Mouse (Mus musculus): ENCODE data around the gene Dnase1l1. TPM values are rescaled to one million over a fixed set of nuclear protein-coding genes. Genes with fewer than 3 reads are reported as not detected.

Dnase1l1 gene
- polyA plus RNA-seq, 1 experiment from 2014 or later: 5.0 TPM

- Histone ChIP-seq H3K4me3 (peak overlapping the region; percentile 68), H3K9me3 (replicated peaks) (no peaks in the 10 kb centered on the region), H3K27me3 (ENCODE audit: low read depth, poor library complexity, severe bottlenecking) (peaks cover 34% of the 10 kb centered on the region), H3K27ac (peak overlapping the region; percentile 84), H3K4me1 (peaks cover 14% of the 10 kb centered on the region), H3K36me3 (peaks cover 2% of the 10 kb centered on the region)
- no peak for DNase-seq (ENCODE audit: low spot score)
- 37% methylated on average over 5 of the region's 5 CpGs for WGBS
These were observed 928 bp upstream of the Dnase1l1 start for GRCm38 (mm10) chrX:74283092-74283437.

DNA sequence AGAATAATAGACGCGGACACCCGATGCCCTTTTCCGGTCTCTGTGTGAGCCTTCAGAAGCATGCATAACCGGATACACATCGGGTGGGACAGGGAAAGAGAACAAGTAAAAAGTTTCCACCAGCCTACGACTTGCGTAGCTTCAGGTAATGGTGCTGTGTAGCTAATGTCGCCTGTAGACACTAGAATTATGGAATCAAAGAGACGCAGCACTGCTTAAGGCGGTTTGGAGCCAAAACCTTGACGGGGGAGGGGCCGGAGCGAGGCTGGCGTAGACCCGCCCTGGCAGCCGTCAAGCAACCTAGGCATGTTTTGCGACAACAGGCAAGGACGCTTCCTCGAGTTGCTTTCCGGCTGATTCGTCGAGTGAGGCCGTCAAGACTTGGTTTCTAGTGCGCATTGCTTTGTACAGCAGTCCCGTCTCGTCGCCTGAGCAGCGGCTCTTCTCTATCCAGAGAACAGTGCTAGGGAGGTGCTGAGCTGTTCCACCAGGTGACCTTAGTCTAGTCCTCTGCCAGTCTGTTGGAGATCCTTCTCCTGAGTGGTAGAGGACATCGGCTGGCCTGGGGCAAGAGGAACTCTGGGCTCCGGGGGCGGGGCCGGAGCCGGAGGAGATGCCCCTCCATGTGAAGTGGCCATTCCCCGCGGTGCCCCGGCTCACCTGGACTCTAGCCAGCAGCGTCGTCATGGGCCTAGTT is 406 bp upstream of the Dnase1l1 start:
- Histone ChIP-seq H3K27ac (peak overlapping the region; percentile 84), H3K4me3 (peak overlapping the region; percentile 68), H3K27me3 (ENCODE audit: low read depth, poor library complexity, severe bottlenecking) (peaks cover 34% of the 10 kb centered on the region), H3K36me3 (no peaks in the 10 kb centered on the region), H3K9me3 (replicated peaks) (no peaks in the 10 kb centered on the region), H3K4me1 (peaks cover 14% of the 10 kb centered on the region)
- DNase-seq (ENCODE audit: low spot score): peak; percentile 80
- WGBS: 19% methylated on average over 39 of the region's 39 CpGs

- Histone ChIP-seq H3K27ac (peak overlapping the region; percentile 84), H3K9me3 (replicated peaks) (no peaks in the 10 kb centered on the region), H3K4me1 (peaks cover 14% of the 10 kb centered on the region), H3K4me3 (peak overlapping the region; percentile 68), H3K27me3 (ENCODE audit: low read depth, poor library complexity, severe bottlenecking) (peaks cover 34% of the 10 kb centered on the region), H3K36me3 (no peaks in the 10 kb centered on the region)
- 13% methylated on average over 14 of the region's 14 CpGs for WGBS
- DNase-seq (ENCODE audit: low spot score): no peak
These were observed 951 bp downstream of the Dnase1l1 start for GRCm38 (mm10) chrX:74281041-74281731.

GRCm38 (mm10) chrX:74277916-74278315 is 4.2 kb downstream of the Dnase1l1 start:
- DNase-seq (ENCODE audit: low spot score): no peak
- peaks cover 4% of the 10 kb centered on the region; the same call in 1 of the 2 replicates for H3K36me3 ChIP-seq
- 74% methylated on average over 8 of the region's 8 CpGs for WGBS

DNA sequence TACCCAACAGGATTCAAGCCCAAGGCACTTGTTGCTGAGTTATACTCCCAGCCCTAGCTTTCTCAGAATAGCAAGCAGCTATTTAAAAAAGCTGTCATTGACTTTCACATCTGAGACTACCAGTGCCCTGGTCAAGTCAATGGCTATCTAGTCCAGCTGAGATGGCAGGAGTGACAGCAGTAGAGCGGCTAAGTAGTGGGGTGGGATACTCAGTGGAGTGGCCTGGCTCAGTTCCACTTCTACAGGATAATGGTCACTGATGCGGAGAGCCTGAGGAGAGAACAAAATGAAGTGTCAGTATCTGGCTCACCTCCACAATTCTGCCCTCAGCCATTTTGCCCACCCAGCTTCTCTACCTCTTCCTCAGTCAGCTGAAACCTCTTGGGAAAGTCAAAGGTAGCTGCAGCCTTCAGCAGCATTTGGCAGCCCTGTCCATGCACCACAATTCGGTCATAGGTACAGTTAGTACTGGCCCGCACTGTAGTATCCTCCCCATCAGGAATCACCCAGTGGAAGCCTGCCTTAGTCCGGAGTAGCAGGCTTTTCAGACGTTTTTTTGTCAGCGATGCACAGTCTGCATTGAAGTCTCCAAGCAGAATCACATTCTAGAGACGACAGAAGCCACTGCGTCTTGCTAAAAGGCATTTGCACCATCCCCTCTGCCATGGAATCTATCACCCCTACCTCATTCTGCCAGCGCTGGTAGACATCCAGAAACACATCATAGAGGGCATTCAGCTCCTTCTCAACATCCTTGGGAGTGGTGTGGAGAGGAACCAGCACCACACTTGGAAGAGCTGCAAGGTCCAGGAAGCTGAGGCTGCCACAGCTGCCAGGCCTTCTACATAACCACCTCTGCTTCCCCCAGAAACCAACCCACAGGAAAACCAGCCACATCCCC is 8.5 kb downstream of the Dnase1l1 start:
- Histone ChIP-seq H3K27ac (no peak overlapping the region), H3K27me3 (ENCODE audit: low read depth, poor library complexity, severe bottlenecking) (peaks cover 7% of the 10 kb centered on the region; the same call in 1 of the 2 replicates), H3K36me3 (peaks cover 14% of the 10 kb centered on the region), H3K9me3 (replicated peaks) (no peaks in the 10 kb centered on the region), H3K4me1 (0 out of 2 replicates have a peak, but pooled peaks cover 3% of the 10 kb centered on the region), H3K4me3 (no peak overlapping the region)
- 25% methylated on average over 10 of the region's 10 CpGs for WGBS
- peak; percentile 35 for DNase-seq (ENCODE audit: low spot score)

More at GRCm38 (mm10) chrX:74277916-74278315, 4.2 kb downstream of the Dnase1l1 start:
- Histone ChIP-seq H3K4me1 (peaks cover 4% of the 10 kb centered on the region; the same call in 1 of the 2 replicates), H3K27ac (no peak overlapping the region), H3K9me3 (replicated peaks) (no peaks in the 10 kb centered on the region), H3K4me3 (no peak overlapping the region), H3K27me3 (ENCODE audit: low read depth, poor library complexity, severe bottlenecking) (peaks cover 23% of the 10 kb centered on the region)

DNA sequence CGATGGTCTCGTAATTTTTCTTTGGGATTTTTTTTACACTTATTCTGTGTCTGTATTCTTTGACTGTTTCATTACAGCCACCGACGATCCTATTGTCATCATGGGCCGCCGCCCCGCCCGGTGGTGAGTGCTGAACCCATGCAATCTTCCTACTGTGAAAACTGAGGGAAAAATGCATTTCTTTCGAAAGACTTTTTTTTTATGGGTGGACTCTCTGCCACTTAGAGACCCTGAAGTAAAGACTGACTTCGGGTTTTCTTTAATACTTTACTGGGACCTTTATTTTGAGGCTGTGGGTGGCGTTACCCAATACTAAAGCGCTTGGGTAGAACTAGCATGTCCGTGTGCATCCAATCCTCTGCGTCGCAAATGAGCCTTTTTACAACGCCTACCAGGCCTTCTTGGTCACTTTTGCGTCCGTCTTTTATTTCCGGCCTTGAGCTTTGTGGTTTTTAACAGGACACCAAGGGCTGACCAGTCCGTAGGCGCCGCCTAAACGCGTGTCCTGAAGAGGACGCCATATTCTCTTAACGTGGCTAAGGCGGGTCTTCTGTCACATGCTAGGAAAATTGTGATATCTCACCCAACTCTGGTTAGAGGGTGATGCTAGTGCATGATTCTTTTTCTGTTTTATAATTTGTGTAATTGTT is 11.1 kb downstream of the Dnase1l1 start:
- 10% methylated on average over 27 of the region's 27 CpGs for WGBS
- peak; percentile 46 for DNase-seq (ENCODE audit: low spot score)
- Histone ChIP-seq H3K4me1 (0 out of 2 replicates have a peak, but pooled peaks cover 3% of the 10 kb centered on the region), H3K36me3 (peaks cover 14% of the 10 kb centered on the region), H3K27ac (peak overlapping the region; percentile 83), H3K27me3 (ENCODE audit: low read depth, poor library complexity, severe bottlenecking) (peaks cover 7% of the 10 kb centered on the region; the same call in 1 of the 2 replicates), H3K9me3 (replicated peaks) (no peaks in the 10 kb centered on the region), H3K4me3 (peak overlapping the region; percentile 59)

DNA sequence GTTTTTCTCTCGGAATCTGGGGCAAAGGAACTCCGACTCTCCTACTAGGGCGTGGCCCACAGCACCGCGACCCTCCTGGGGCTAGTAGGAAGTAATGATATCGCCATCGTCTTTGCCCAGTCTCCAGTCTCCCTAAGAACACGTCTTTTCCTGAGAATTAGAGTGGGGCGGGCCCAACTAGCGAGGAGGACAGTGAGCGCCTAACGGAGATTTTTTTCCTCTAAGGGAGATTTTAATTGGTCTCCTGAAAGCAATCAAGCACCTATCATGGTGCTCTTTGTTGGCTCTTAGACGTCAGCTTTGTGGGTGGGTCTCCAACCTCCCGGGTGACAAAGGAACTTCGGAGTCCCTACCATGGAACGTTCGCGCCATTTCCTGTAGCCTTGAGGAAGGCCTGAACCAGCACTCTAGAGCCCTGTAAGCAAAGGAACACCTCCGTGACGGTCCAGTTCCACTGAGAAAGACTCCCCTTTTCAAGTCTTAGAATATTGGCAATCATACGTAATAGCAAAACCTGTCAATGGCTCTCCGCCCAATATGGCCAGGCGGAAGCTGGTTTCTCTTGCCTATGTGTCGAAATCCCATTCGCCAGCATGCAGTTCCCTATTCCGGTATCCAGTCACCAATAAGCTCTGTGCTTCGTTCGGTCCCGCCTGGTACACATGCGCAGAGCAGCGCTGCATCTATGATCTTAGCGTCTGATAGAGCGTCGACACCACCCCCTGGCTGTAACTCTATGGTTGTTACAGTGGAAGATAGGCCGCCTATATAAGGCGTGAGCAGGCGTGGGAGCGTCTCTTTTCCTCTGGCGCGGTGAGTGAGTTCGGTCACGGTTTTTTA is 11.9 kb downstream of the Dnase1l1 start, which contains the start of gene Rpl10:
Gene Rpl10 (plus strand): TSS at position 751 of the 840 bp plus-strand sequence.
- 11% methylated on average over 42 of the region's 42 CpGs for WGBS
- Histone ChIP-seq H3K27ac (peak within 1 kb of the TSS; percentile 94), H3K27me3 (ENCODE audit: low read depth, poor library complexity, severe bottlenecking) (peaks cover 8% of the 10 kb centered on the region; the same call in 1 of the 2 replicates), H3K9me3 (replicated peaks) (no peaks in the 10 kb centered on the region), H3K4me3 (peak within 1 kb of the TSS; percentile 59), H3K4me1 (0 out of 2 replicates have a peak, but pooled peaks cover 3% of the 10 kb centered on the region), H3K36me3 (peaks cover 14% of the 10 kb centered on the region)
- peak; percentile 85 for DNase-seq (ENCODE audit: low spot score)

DNA sequence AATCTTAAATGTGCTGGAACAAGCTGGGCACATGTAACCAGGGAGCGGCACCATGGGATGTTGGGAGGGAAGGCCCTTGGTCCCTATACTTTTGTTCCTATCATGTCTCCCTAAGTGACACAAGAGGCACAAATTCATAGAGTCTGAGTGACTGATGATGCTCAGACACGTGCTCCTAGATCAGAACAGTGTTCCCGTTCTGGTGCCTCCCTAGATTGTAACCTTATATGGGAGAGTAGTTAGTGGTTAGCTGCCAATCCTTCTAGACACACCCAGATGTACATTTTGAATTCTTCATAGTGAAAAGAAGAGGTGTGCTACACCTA is 12.4 kb downstream of the Dnase1l1 start:
- Histone ChIP-seq H3K9me3 (replicated peaks) (no peaks in the 10 kb centered on the region), H3K27ac (peak overlapping the region; percentile 94), H3K36me3 (peaks cover 14% of the 10 kb centered on the region), H3K4me1 (0 out of 2 replicates have a peak, but pooled peaks cover 3% of the 10 kb centered on the region), H3K27me3 (ENCODE audit: low read depth, poor library complexity, severe bottlenecking) (peaks cover 11% of the 10 kb centered on the region; the same call in 1 of the 2 replicates), H3K4me3 (peak overlapping the region; percentile 59)
- WGBS: 17% methylated on average over 3 of the region's 3 CpGs
- peak; percentile 35 for DNase-seq (ENCODE audit: low spot score)

DNA sequence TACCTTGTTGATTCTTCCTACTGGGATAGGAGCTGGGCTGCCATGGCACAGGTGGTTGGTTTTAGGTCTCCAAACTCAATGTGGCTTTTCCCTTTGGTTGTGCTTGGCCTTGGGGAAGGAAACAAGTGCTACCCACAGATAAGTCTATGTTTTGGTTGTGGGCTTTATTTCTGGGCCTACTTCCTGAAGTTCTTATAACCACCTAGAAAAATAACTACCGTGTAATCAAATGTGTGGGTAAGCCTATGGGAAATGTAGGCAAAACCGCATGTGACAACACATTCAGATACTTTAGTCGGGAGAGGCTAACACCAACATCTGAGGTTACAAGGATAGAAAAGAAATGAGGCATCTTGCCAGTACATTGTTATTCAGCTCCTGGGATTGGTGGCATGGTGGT is 24.4 kb downstream of the Dnase1l1 start:
- no peak overlapping the region for H3K27ac ChIP-seq
- H3K27me3 ChIP-seq (ENCODE audit: low read depth, poor library complexity, severe bottlenecking): peaks cover 5% of the 10 kb centered on the region; the same call in 1 of the 2 replicates
- H3K36me3 ChIP-seq: peaks cover 37% of the 10 kb centered on the region
- H3K9me3 ChIP-seq (replicated peaks): no peaks in the 10 kb centered on the region
- no peak overlapping the region for H3K4me3 ChIP-seq
- WGBS: 100% methylated on average over 3 of the region's 3 CpGs
- DNase-seq (ENCODE audit: low spot score): no peak
- H3K4me1 ChIP-seq: peaks cover 4% of the 10 kb centered on the region

- Histone ChIP-seq H3K27ac (peak overlapping the region; percentile 91), H3K4me1 (peaks cover 4% of the 10 kb centered on the region), H3K27me3 (ENCODE audit: low read depth, poor library complexity, severe bottlenecking) (peaks cover 13% of the 10 kb centered on the region; the same call in 1 of the 2 replicates), H3K9me3 (replicated peaks) (no peaks in the 10 kb centered on the region), H3K36me3 (peaks cover 34% of the 10 kb centered on the region), H3K4me3 (peak overlapping the region; percentile 66)
- 14% methylated on average over 29 of the region's 31 CpGs for WGBS
- DNase-seq (ENCODE audit: low spot score): no peak
These were observed 27.1 kb downstream of the Dnase1l1 start for GRCm38 (mm10) chrX:74254888-74255565.

Measured in limb, embryonic 10.5 days (tissue).